Mouse (Mus musculus) naive thymus-derived CD4-positive, alpha-beta T cell, adult 2 months (primary cell): Measurements from ENCODE around the gene Pdzrn3.

Experiments
- DNase-seq: peaks from one replicate; pipeline ENCODE4 v3.0.0-alpha.2; 2011; ENCODE audit warnings: low read depth

Gene Pdzrn3

DNA sequence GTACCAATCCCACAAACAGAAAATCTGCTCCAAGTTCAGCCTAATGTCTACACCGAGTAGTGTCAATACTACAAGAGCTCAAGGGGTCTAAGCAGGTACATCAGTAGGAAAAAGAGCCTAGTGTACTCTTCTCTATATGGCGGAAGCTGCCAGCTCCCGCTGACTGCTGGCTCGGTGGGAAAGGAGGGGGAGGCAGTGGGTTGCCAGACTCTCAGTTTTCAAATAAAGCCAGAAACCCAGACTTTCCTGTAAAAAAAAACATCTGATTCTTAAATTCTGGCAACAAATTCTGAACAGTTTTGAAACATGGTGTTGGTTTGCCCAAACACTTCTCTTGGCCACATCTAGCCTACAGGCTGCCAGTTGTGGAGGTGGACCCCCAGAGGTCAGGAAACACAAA is 88.3 kb downstream of the Pdzrn3 start:
- DNase-seq: no peak

DNA sequence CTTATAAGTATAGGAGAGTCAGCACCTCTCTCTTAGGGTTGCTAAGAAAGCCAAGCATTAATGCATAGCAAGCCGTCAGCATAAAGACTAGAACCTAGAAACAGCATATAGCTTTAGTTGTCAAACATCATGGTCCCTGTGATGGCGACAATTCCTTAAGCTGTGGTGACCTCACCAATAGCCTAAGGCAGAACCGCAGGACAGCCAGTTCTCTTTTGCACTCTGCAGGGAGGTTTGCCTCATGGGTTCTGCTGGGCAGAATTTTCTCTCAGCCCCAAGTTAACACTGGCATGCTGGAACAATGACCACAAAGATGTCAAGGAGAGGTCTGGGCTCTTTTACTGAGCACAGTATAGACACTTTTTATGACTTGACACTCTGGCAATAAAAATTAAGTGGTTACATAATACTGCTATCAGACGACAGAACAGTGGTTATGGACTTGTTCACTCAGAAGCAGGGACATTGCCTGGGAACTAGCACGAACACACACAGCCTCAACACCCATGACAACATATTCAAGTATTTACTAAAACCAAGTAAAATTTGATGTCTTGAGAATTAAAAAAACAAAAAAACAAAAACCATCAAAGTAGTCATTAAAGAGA is 90.0 kb downstream of the Pdzrn3 start:
- no peak for DNase-seq

DNA sequence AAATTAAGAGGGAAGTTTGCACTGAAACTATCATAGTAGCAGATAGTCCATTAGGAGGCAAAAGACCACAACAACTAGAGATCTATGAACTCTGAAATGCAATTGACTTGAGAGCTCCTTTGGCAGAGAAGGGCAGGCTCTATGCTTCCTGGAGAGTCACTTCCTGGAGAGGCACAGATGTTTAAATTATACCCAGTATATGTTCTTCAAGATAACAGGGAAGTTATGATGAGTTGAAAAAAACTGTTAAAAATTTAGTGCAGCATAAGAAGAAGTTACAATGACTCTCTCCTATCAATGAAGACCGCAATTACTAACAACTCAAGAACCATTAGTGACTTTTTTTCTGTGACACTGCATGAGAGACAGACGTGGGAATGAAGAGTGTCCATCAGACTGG is 90.6 kb downstream of the Pdzrn3 start:
- no peak for DNase-seq

DNA sequence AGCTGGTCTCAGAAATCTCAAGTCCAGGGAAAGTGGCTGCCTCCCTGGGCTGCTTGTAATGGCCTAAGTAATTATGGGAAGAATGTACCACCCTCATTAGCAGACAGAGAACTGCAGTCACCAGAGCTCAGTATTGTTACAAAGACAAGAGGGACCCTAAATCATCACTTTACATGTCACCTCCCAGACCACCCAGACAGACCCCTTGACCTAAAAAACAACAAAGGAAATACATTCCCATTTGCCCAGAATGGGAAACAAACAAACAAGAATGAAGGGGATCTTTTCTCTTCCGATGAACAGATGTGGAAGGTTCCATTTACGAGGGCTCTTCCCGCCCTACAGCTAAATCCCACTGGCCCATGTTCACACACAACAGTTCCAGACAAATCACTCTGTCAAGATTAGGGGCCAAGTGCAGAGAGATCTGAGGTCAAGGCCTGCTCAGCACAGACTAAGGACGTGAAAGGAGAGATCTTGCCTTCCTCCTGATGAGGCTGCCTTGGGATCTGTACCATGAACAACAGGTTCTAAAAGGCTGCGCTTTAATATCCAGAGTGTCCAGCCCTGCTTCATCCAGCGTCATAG is 93.2 kb downstream of the Pdzrn3 start:
- no peak for DNase-seq

DNA sequence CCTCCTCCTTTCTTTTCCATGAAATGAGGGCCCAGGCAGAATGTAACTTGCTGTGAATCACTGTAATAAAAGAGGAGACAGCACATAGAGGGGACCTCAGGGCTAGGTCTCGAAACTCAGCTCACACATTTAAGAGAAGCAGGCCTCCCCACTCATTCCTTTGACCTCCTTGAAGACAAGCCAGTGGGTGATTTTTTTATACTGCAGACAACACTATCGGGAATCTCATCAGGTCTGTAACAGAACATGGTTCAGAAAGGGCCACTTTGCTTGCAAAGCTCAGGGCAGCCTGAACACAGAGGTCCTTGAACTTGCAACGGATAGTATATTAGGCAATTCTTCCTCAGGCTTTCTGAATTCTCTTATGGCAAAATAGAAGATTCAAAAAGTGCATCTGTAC is 93.8 kb downstream of the Pdzrn3 start:
- DNase-seq: no peak

DNA sequence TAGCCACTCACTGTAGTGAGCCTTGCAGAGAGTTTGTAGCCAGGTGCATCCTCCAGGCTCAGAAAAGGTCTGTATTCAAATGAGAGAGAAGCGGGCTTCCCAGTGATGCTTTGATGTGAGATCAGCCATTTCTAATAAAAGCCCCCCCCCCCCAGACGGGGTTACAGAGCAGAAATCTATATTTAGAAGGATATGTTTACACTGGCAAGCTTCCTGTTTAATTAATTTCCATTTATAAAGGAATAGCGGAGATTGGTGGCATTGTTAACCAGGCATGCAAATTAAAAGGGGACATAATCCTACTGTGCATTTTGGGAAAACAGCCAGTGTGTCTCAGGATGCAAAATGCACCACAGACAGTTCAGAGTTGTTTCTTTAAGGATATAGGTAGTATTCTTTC is 96.1 kb downstream of the Pdzrn3 start:
- no peak for DNase-seq

DNA sequence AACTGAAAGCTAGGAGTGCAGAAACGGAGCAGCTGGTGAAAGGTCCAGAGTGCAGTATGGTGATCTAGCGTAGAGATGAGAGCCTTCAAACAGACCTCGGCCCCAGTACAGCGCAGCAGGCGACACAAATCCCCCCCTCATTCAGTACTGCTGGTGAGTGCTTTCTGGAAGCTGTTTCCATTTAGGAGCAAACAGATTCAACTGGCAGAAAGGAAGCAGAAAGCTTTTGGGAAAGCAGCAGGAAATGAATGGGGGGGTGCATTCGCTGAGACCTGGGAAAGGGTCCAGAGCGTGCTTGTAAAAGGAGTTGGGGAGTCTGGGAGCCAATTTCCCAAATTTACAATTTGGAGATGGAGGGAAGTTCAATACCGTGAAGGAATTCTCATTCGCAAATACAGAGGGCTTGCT is 96.9 kb downstream of the Pdzrn3 start:
- no peak for DNase-seq

DNA sequence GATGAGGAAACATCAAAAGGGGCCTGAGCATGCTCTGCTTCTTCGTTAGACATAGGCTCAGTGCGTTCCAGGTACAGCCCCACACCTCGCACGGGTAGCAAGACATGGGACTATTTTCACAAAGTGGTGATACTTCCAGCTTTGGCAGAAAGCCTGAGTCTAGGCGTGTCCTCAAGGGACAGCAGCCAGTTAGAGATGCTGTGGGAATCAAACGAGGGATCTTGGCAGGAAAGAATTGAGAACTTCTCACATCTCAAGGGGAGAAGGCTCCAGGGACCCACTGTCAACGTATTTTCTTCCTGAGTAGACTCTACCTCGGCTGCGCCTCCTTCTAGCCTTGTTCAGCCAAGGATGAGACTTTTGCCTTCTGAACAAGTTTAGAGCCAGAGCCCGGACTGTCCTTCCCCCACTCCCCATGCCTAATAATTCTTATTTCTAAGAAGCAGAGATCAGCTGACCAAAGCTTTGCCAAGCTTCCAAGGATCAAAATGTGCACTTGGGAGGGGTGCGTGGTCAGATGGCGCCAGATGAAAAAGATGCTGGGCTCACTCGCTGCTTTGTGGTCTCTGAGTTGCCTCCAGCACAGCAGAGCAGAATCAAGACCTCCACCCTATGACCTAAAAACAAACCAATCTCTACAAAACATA is 99.3 kb downstream of the Pdzrn3 start:
- no peak for DNase-seq

DNA sequence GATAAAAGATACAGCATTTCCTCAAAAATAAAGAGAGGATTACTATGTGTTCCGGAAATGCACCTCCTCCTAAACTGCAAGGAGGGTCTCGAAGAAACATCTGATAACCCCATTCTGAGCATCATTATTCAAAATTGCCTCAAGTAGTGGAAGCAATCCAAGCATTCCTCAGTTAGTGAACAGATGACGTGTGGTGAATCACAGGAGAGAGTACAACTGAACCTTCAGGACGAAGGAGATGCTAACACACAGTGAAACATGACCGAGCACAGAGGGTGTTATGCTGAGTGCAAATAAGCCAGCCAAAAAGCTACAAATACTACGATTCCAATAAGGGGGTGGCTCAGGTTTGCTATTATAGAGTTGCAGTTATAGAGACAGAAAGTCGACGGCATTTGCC is 101.4 kb downstream of the Pdzrn3 start:
- DNase-seq: no peak

DNA sequence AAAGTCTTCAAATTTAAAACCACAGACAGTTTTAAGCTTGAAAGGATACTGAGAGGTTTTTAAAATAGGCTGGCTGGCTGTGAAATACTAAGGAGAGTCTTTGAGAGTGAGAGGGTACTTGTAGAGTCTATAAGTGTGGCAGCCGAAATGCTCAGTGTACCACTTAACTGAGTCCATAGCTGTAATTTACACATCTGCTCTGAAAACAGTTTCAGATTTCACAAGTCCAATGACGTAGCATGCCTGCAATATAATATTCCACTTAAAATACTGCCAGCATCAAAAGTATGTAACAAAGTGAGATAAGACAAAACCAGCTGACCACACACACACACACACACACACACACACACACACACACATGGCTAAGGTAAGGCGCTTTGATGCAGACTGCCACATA is 101.9 kb downstream of the Pdzrn3 start:
- no peak for DNase-seq

DNA sequence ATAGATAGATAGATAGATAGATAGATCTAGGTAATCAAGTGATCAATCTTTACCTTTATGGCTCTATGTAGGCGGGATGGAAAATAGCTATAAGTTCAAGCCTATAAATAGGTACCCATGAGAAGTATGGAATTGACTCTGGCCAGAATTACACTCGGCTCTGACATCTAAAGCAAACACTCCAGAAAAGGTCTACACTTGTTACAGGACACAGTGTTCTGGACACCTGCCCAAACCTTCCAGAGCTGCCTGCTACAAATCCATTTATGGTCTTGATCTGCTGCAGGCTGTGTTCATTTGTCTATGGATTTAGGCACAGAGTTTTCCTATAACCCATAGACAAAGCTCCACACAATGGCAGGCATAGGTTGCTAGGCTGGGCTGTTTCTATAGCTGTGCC is 102.9 kb downstream of the Pdzrn3 start:
- DNase-seq: no peak

DNA sequence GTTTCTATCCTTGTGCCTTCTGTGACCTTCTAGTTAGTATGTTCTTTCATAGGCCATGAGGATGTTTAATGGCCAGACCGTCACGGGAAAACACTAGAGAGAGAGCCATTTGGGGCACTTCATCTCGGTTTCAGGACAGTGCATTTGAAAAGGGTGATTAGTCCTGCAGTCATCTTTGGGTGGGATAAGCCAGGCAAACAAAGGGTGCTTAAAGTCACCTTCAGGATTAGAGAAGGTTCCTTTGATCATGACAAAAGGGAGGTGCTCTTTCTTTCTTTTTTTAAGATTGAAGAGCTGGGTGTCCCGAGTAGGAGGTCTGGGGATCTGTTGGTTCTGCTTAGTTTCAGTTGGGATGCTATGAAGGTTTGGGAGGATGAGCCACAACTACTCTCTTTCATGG is 105.4 kb downstream of the Pdzrn3 start:
- no peak for DNase-seq

DNA sequence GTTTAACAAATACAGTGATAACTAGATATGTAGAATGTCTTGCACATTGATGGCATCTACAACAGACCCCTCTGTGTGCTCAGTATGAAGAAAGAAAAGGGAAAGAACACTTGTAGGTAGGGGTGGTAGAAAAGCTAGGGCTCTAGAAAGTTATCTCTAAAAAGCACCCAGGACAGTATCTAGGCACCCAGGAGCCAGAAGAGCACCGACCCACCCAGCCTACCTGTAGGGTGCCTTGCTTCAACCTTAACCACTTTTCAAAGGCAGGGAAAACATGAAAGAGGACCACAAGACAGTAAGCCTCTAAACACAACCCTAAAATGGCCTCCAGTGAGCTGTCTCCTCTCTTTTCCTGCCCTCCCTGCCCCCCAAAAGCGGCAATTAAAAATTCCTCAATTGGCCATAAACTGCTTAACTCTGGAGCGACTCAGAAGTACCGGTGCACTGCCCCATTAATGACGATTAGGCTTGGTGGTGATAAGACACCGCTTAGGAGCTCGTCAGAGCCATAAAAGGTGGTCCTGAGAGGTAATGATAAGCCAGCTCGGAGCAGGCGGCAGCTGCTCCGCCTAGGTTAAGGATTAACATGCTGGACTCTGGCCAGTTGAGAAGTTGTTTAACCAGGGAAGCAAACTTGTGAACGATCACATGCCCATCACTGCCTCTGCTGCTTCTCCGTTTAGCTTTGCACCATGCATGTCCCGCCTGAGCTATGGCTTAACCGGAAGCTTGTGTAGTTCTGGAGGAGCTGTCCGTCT is 106.1 kb downstream of the Pdzrn3 start:
- DNase-seq: no peak

DNA sequence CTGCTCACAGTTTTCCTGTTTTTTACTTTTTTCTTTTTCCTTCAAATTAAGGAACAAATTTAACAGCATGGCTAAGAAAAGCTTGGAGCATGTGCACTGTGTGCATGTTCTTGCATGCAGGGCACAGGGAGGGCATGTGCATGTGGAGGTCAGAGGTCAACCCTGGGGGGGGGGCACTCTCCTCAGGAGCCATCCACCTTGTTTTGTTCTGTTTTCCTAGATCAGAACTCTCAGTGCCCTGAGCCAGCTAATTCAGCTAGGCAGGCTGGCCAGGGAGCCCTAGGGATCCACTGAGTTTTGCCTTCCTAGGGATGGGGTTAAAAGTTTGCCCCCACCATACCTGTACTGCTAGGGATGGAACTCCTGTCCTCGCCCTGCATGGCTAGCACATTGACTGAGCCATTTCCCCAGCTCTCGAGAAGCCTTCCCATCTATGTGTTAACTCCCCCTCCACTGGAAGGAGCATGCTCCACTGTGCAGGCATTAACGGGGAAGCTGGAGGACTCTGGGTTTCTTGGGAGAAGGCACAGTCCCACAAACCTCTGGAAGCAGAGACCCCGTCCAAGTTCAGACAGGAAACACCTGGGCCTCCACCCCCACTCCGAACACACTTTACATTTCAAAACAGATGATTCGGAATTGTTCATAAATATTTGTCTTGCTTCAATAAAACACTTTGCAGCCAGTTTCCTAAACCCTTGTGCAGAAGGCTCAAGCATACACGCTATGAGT is 107.4 kb downstream of the Pdzrn3 start:
- DNase-seq: no peak

DNA sequence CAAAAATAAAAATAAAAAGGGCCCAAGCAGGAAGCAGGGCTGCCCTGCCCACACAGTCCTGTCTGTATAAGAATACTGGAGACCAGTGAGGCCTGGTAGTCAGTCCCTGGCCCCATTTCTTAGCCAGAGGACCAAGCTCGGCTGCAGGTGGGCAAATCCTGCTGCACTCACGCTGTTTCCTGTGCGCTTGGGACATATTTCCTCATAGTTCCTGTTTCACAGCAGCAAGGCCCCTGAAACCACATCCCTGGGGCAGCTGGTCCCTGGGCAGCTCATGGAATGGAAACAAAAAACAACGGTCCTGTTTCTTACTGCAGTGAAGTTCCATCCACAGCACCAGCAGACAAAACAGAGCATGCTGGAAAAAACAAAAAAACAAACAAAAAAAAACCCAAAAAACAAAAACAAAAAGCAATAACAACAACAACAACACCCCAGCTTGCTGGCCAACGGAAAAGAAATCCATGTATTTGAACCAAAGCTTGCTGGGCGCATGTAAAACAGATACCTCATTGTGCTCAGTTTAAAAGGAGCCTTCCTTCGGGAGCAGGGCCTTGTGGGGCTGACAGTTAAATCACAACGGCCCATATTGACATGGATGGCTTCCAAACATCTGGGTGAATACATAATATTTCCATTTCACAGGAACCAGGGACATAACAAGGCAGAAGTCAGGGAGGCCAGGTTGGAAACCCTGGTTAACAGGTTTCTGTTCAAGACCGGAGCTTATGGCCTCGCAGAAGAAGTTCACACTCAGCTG is 108.2 kb downstream of the Pdzrn3 start:
- no peak for DNase-seq

DNA sequence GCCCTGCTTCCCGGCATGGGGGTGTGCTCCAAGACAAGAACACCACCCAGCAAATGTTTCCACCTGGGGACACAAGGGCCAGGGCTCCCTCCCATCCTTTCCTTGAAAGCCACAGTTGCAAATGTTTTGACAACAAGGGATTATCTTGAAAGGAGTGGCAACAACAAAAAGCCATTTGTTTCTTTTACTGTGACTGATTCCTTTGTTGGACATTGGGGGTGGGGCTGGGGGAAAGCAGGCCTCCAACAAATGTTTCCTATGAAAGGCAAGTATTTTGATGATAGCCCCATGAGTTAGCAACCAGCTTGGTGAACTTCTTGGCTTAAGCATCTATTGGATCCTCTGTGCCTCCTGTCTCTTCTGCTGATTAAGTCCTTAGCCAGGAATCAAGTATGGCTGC is 109.4 kb downstream of the Pdzrn3 start:
- no peak for DNase-seq

DNA sequence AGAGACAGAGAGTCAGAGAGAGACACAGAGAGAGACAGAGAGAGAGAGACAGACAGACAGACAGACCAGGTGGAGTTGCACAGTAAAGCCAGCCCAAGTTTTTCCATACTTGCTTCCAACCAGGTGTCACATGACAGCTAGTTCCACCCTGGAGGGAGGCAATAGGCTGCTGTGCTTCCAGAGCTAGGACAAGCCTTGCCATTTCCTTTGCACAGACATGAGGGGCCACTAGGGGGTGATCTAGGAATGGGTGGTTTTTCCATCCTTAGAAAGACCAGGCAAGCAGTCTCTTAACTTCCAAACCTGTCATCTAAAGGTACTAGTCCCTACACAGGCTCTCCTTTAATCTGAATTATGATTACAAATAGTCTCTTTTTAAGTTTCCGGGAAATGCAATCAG is 110.9 kb downstream of the Pdzrn3 start:
- peak; percentile 44 for DNase-seq

DNA sequence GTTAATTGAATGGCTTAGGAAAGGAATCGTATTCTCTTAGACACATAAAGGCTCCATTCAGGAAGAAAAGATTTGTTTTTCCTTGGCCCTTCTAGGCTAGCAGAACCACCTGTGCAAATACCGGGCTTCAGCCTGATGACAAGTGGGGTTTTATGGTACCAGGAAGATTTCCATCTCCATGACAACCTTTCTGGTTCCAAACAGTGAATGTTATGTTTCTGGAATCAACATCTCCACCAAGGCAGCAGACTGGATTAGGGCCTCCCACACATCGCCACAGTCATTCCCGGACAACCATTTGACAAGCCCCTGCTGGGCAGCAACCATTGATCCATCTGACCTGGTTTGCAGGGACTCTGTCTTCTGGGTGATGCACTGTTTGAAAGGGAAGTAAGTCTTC is 114.2 kb downstream of the Pdzrn3 start:
- DNase-seq: no peak

DNA sequence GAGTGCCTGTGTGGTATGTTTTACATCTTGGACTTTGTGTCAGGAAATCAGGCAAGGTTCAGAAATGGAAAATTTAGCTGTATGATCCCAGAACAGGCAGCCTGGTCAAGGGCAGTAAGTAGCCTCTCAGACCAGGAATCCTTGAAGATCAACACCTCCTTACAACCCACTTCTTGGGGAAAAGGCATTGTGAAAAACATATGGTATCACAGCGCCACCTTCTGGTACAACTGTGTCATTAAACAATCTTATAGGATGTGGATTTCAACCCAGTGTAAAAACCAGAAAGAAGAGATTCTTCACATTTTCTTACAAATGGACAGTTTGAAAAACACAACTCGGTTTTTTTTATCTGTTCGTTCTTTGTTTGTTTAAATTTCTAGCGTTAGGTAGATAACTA is 116.2 kb downstream of the Pdzrn3 start:
- DNase-seq: peak; percentile 11

DNA sequence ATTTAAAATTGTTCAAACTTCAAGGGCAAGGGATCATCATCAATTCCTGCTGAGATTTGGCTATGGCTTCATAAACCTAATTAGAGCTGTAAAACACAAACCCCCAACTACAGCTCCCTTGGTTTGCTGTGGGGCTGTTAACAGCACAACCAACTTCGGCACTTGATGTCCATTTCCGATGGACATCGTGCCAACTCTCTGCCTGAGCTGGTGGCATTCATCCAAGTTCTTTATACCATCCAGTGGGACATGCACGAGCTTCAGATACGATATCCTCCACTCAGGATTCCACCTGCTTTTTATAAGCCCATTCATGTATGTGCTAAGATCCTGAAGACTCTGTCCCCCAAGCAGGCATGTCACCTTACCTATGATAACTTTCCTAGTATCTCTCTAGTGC is 118.3 kb downstream of the Pdzrn3 start:
- DNase-seq: no peak

DNA sequence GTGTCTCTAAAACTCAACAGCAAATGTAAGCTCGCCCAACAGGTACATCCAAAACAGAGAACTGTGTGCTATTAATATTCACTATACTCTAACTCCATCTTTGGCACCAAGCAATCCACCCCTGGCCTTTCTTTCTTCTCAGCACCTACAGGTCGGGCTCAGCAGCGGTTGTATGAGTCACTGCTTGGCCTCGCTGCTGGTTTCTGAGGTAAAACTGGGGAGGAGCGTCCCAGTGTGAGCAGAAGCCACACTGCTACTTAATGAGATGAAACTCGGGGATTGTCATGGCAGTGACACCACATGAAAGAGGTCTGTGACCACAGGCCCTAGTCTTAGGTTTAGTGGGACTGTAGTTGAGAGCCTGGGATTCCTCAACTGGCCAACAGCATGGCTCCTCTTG is 120.3 kb downstream of the Pdzrn3 start:
- DNase-seq: no peak

DNA sequence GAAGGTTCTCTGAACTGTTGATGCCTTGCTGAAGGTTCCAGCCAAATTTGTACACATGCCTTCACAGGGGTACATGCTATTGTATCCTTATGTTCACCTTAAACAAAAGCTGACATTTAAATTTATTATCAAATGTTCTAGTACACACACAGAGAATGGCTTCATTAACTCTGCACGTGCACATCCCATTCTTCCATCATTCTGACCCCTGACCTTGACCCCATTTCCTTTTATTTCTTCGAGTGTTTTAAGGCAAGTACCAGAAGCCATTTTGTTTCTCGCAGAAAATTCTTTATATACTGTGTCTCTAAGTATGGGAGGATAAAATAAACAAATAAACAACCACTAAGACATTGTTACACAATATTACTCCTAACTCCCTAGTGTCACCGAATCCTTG is 123.0 kb downstream of the Pdzrn3 start:
- DNase-seq: no peak
